Mouse (Mus musculus) CH12.LX (cell line): ENCODE measurements around the gene Fam171b. TPM values are rescaled to one million over a fixed set of nuclear protein-coding genes. Genes with fewer than 3 reads are reported as not detected.

Experiments
- DNase-seq: peaks from one replicate; pipeline ENCODE4 v3.0.0-alpha.2; 2013; ENCODE audit errors: extremely low read depth
- H3K27ac ChIP-seq: 2 replicates; pipeline ENCODE4 v1.5.1; 2012; ENCODE audit warnings: low read depth, mild to moderate bottlenecking, control low read depth, moderate library complexity; ENCODE audit not compliant: insufficient read depth
- H3K27me3 ChIP-seq: replicated peaks from 2 replicates; pipeline ENCODE3; 2012; ENCODE audit warnings: inconsistent platforms
- H3K36me3 ChIP-seq, 2 experiments: replicated peaks in 1 of 2; 2 replicates each; pipeline versions ENCODE3 to v1.6.1; 2012; ENCODE audit warnings: inconsistent platforms in 1 of 2, low read length in 1 of 2, mild to moderate bottlenecking in 1 of 2, mixed read lengths in 1 of 2, moderate library complexity in 1 of 2; ENCODE audit not compliant: control insufficient read depth in 1 of 2, insufficient read depth in 1 of 2
- H3K4me1 ChIP-seq, 2 experiments: 2 replicates each; pipeline ENCODE4 v1.6.1; 2012; ENCODE audit warnings: inconsistent platforms in 1 of 2, moderate library complexity in 1 of 2; ENCODE audit not compliant: insufficient read depth in 2 of 2, control insufficient read depth in 1 of 2
- H3K4me2 ChIP-seq: 2 replicates; pipeline ENCODE4 v1.6.1; 2012; ENCODE audit warnings: low read depth, mild to moderate bottlenecking, control low read depth; ENCODE audit not compliant: poor library complexity, insufficient read depth, severe bottlenecking
- H3K4me3 ChIP-seq, 3 experiments: fragments of 150-350 bp in 1 of 3; sonication (generic) in 1 of 3; replicated peaks in 1 of 3; 2 replicates each; pipeline versions ENCODE3 to v1.5.1; 2011 to 2012; ENCODE audit warnings: low read depth in 2 of 3, low read length in 2 of 3, mild to moderate bottlenecking in 2 of 3, moderate library complexity in 2 of 3, control low read depth in 1 of 3, improper control_type of control experiment in 1 of 3, inconsistent platforms in 1 of 3, mixed read lengths in 1 of 3; ENCODE audit not compliant: poor library complexity in 1 of 3
- H3K79me2 ChIP-seq: replicated peaks from 2 replicates; pipeline ENCODE4 v1.6.1; 2012; ENCODE audit warnings: mild to moderate bottlenecking, moderate library complexity; ENCODE audit not compliant: control insufficient read depth, poor library complexity, insufficient read depth, severe bottlenecking; ENCODE audit errors: extremely low read depth
- H3K9ac ChIP-seq: 2 replicates; pipeline ENCODE4 v1.6.1; 2012; ENCODE audit warnings: low read depth, mild to moderate bottlenecking, control low read depth, moderate library complexity; ENCODE audit not compliant: insufficient read depth
- H3K9me3 ChIP-seq: replicated peaks from 2 replicates; pipeline ENCODE3; 2012; ENCODE audit warnings: low read length, inconsistent platforms, mixed read lengths
- E2F4 ChIP-seq: IDR thresholded peaks from 2 replicates; pipeline ENCODE4 v1.6.1; 2011; ENCODE audit warnings: low read depth, low read length, improper control_type of control experiment; ENCODE audit not compliant: insufficient replicate concordance
- ELF1 ChIP-seq: IDR thresholded peaks from 2 replicates; pipeline ENCODE4 v1.6.1; 2014; ENCODE audit warnings: low read depth, mild to moderate bottlenecking, inconsistent platforms, low read length, improper control_type of control experiment
- JUN ChIP-seq: IDR thresholded peaks from 2 replicates; pipeline ENCODE4 v1.6.1; 2011; ENCODE audit warnings: low read depth, mild to moderate bottlenecking, low read length, improper control_type of control experiment, moderate library complexity; ENCODE audit not compliant: insufficient read depth
- JUND ChIP-seq: conservative IDR thresholded peaks from 2 replicates; pipeline ENCODE4 v1.6.1; 2011; ENCODE audit warnings: low read depth, low read length, improper control_type of control experiment
- KAT2A ChIP-seq: IDR thresholded peaks from 2 replicates; pipeline ENCODE4 v1.6.1; 2012; ENCODE audit warnings: low read length, improper control_type of control experiment, inconsistent platforms; ENCODE audit not compliant: insufficient replicate concordance
- MAFK ChIP-seq: IDR thresholded peaks from 2 replicates; pipeline ENCODE4 v1.6.1; 2011; ENCODE audit warnings: low read length, improper control_type of control experiment; ENCODE audit not compliant: insufficient replicate concordance
- MEF2A ChIP-seq: IDR thresholded peaks from 2 replicates; pipeline ENCODE4 v1.6.1; 2014; ENCODE audit warnings: low read depth, mild to moderate bottlenecking, inconsistent platforms, low read length, improper control_type of control experiment, borderline replicate concordance
- MXI1 ChIP-seq: IDR thresholded peaks from 2 replicates; pipeline ENCODE4 v1.6.1; 2011; ENCODE audit warnings: mild to moderate bottlenecking, low read depth, low read length, improper control_type of control experiment
- PAX5 ChIP-seq: IDR thresholded peaks from 2 replicates; pipeline ENCODE4 v1.6.1; 2012; ENCODE audit warnings: low read length, inconsistent platforms, mixed read lengths
- POLR2AphosphoS2 ChIP-seq: IDR thresholded peaks from 2 replicates; pipeline ENCODE4 v1.6.1; 2011; ENCODE audit warnings: low read depth, low read length, improper control_type of control experiment
- SMC3 ChIP-seq: IDR thresholded peaks from 2 replicates; pipeline ENCODE4 v1.6.1; 2011; ENCODE audit warnings: low read depth, low read length, improper control_type of control experiment
- TCF12 ChIP-seq: IDR thresholded peaks from 2 replicates; pipeline ENCODE4 v1.6.1; 2014; ENCODE audit warnings: low read depth, mild to moderate bottlenecking, inconsistent platforms, low read length, improper control_type of control experiment
- USF1 ChIP-seq: IDR thresholded peaks from 2 replicates; pipeline ENCODE4 v1.6.1; 2014; ENCODE audit warnings: low read depth, mild to moderate bottlenecking, inconsistent platforms, low read length, improper control_type of control experiment
- ZC3H11A ChIP-seq: IDR thresholded peaks from 2 replicates; pipeline ENCODE4 v1.6.1; 2012; ENCODE audit warnings: low read depth, mild to moderate bottlenecking, inconsistent platforms, low read length, improper control_type of control experiment
- ZMIZ1 ChIP-seq: IDR thresholded peaks from 2 replicates; pipeline ENCODE4 v1.6.1; 2012; ENCODE audit warnings: low read depth, mild to moderate bottlenecking, inconsistent platforms, low read length, improper control_type of control experiment
- ZNF384 ChIP-seq: IDR thresholded peaks from 2 replicates; pipeline ENCODE4 v1.6.1; 2012; ENCODE audit warnings: low read depth, low read length, improper control_type of control experiment, inconsistent platforms
- dilution Hi-C: fragments of 300-500 bp; cut with MboI; formaldehyde crosslinking; loops from 2 replicates; pipeline ENCODE4 v1.14.3; 2020; ENCODE audit warnings: low sequenced_read_pairs; ENCODE audit not compliant: extremely low pct_unique_long_range_greater_than_20kb, extremely low pct_ligation_motif_present
- in situ Hi-C: fragments of 300-500 bp; cut with MboI; formaldehyde crosslinking; loops from 3 replicates; pipeline ENCODE4 v1.14.3; 2019; ENCODE audit warnings: low sequenced_read_pairs, low pct_ligation_motif_present, low pct_unique_long_range_greater_than_20kb, mixed read lengths
- polyA plus RNA-seq: library from polyadenylated mRNA; unstranded; fragments of >175 nt; gene quantifications from 2 replicates; pipeline ENCODE4 v1.2.1, GENCODE M21; 2012; ENCODE audit warnings: low read depth; ENCODE audit not compliant: insufficient read length
- total RNA-seq, 2 experiments: library from RNA; depleted of rRNA; stranded (reverse); fragments of 300-350 nt in 1 of 2; fragments of >200 nt in 1 of 2; gene quantifications; 2 replicates each; pipeline ENCODE4 v1.2.3; 2012 to 2014

Gene Fam171b
- total and polyA plus RNA-seq, 3 experiments, result 0.72 to 2.1 (median 0.77) TPM

DNA sequence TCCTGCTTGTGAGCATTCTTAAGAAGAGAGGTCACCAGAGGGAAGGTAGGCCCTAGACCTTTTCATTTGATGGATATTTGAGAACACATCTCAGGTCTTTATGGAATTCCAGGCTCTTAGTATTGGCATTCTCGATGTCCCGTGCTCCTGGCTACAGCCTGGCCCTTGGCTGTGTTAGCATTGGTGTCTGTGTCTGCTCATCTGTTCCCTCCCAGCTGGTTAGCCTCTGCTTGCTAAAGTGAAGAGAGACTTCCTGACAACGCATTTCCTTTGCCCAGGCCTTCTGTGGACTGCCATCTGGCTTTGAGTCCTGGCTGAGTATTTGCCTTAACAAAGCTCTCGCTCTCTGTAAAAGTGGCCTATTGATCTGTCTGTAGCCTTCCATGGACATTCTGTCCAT is 20.5 kb downstream of the Fam171b start:
- DNase-seq, result no peak
- no peaks in the 10 kb centered on the region for H3K4me1 ChIP-seq
- TF ChIP-seq ZNF384 (no peak), ZMIZ1 (no peak), MXI1 (no peak), E2F4 (no peak), ELF1 (no peak), TCF12 (no peak), JUND (no peak), PAX5 (no peak)
- no peaks in the 10 kb centered on the region for H3K9me3 ChIP-seq
- no peaks in the 10 kb centered on the region for H3K27me3 ChIP-seq
- H3K79me2 ChIP-seq, result no peaks in the 10 kb centered on the region
- H3K9ac ChIP-seq, result no peak overlapping the region
- H3K36me3 ChIP-seq, result no peaks in the 10 kb centered on the region
- dilution Hi-C loops, result no loop called here
- no peak overlapping the region for H3K4me2 ChIP-seq
- in situ Hi-C loops, result no loop called here
- H3K4me3 ChIP-seq, result no peak overlapping the region
- H3K27ac ChIP-seq, result no peak overlapping the region

DNA sequence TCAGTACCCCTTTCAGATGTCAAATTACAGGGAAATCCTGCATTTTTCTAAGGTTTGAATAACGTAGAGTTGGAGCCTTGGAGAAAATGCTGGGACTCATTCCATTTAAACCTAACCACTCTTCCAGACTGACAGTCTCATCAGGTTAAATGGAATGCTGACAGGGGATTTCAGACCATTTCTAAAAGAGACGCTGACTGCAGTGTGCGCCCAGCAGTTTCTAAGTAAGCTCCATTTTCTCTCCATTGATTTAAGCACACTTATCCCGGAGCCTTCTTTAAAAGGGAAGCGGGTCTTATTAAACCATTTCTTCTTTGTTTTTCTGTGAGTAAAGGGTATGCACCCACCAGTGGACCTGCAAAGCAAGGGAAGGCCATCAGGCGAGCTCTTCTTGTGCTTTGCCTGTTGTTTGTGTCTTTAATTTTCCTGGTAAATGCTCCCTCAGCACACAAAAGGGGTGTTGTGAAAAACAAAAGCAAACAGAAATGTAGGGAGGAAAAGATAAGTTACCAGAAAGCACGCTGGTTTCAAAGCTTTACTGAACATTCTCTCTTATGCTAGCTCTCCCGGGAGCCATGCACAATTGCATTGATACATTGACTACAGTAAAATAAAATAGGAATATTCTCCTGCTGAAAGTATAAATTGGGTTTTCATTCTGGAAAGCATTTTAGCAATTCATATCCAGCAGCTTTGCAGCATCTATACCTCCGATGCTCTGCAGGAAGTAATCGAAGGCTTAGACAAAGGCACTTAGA is 23.1 kb downstream of the Fam171b start:
- Histone ChIP-seq H3K36me3 (no peaks in the 10 kb centered on the region), H3K27ac (no peak overlapping the region), H3K4me3 (no peak overlapping the region), H3K9ac (no peak overlapping the region), H3K4me1 (no peaks in the 10 kb centered on the region)
- dilution Hi-C loops, result no loop called here
- no peak for DNase-seq
- TF ChIP-seq ZNF384, result no peak
- no peak for TF ChIP-seq MAFK
- TF ChIP-seq USF1, result no peak
- TF ChIP-seq POLR2AphosphoS2, result no peak
- TF ChIP-seq MEF2A, result no peak
- TF ChIP-seq JUN, result no peak
- no peak for TF ChIP-seq KAT2A
- no peak for TF ChIP-seq SMC3
- TF ChIP-seq ZC3H11A, result no peak
- TF ChIP-seq, all 38 proteins: peak for 0
- Histone ChIP-seq H3K9me3 (peaks cover 2% of the 10 kb centered on the region), H3K27me3 (no peaks in the 10 kb centered on the region), H3K4me2 (no peak overlapping the region), H3K79me2 (no peaks in the 10 kb centered on the region)
- in situ Hi-C loops, result no loop called here
